Mouse (Mus musculus) ES-E14 (cell line): Measurements from ENCODE around the gene Tmem183a. TPM values are rescaled to one million over a fixed set of nuclear protein-coding genes. Genes with fewer than 3 reads are reported as not detected.

Experiments
- DNase-seq: peaks from one replicate; pipeline ENCODE4 v3.0.0-alpha.2; 2013; ENCODE audit warnings: low read depth, low spot score
- H3K27ac ChIP-seq: 2 replicates; pipeline ENCODE4 v1.5.1; 2012; ENCODE audit warnings: low read depth, mild to moderate bottlenecking, low read length, moderate library complexity, mixed read lengths; ENCODE audit not compliant: poor library complexity, insufficient read depth, severe bottlenecking
- H3K36me3 ChIP-seq: 2 replicates; pipeline ENCODE4 v1.6.1; 2012; ENCODE audit warnings: mild to moderate bottlenecking, low read length, moderate library complexity, mixed read lengths; ENCODE audit not compliant: control insufficient read depth, poor library complexity, insufficient read depth, severe bottlenecking
- H3K4me1 ChIP-seq, 2 experiments: fragments of 150-350 bp in 1 of 2; sonication (generic) in 1 of 2; 2 replicates each; pipeline ENCODE4 v1.6.1; 2012; ENCODE audit warnings: low read length in 2 of 2, mild to moderate bottlenecking in 1 of 2, mixed read lengths in 1 of 2; ENCODE audit not compliant: control insufficient read depth in 2 of 2, insufficient read depth in 2 of 2, poor library complexity in 1 of 2
- H3K4me3 ChIP-seq, 2 experiments: fragments of 150-350 bp in 1 of 2; sonication (generic) in 1 of 2; 2 replicates each; pipeline ENCODE4 v1.5.1; 2012; ENCODE audit warnings: low read length in 2 of 2, low read depth in 1 of 2, mild to moderate bottlenecking in 1 of 2, mixed read lengths in 1 of 2; ENCODE audit not compliant: insufficient read depth in 1 of 2, poor library complexity in 1 of 2, severe bottlenecking in 1 of 2
- H3K9ac ChIP-seq: 2 replicates; pipeline ENCODE4 v1.6.1; 2012; ENCODE audit warnings: low read depth, mild to moderate bottlenecking, low read length, mixed read lengths; ENCODE audit not compliant: poor library complexity, insufficient read depth, severe bottlenecking
- H3K9me3 ChIP-seq: fragments of 150-350 bp; sonication (generic); 2 replicates; pipeline ENCODE4 v1.6.1; 2012; ENCODE audit warnings: low read depth, mild to moderate bottlenecking, low read length; ENCODE audit not compliant: control insufficient read depth, insufficient read depth
- CHD2 ChIP-seq: IDR thresholded peaks from 2 replicates; pipeline ENCODE4 v1.6.1; 2014; ENCODE audit warnings: mild to moderate bottlenecking, low read depth, low read length, inconsistent platforms
- HCFC1 ChIP-seq: IDR thresholded peaks from 2 replicates; pipeline ENCODE4 v1.6.1; 2012; ENCODE audit warnings: low read length, inconsistent platforms, borderline replicate concordance; ENCODE audit not compliant: insufficient read depth
- MAFK ChIP-seq: IDR thresholded peaks from 2 replicates; pipeline ENCODE4 v1.6.1; 2014; ENCODE audit warnings: mild to moderate bottlenecking, low read depth, low read length, inconsistent platforms; ENCODE audit not compliant: insufficient read depth
- ZC3H11A ChIP-seq: IDR thresholded peaks from 2 replicates; pipeline ENCODE4 v1.6.1; 2012; ENCODE audit warnings: low read depth, mild to moderate bottlenecking, inconsistent platforms, low read length, borderline replicate concordance
- ZNF384 ChIP-seq: IDR thresholded peaks from 2 replicates; pipeline ENCODE4 v1.6.1; 2012; ENCODE audit warnings: low read depth, low read length, inconsistent platforms
- in situ Hi-C, 2 experiments: fragments of 600-800 bp; cut with MboI; formaldehyde crosslinking; loops; one replicate each; pipeline ENCODE4 v1.15.1; 2025; ENCODE audit warnings: low sequenced_read_pairs in 2 of 2, inconsistent platforms in 1 of 2; ENCODE audit not compliant: unreplicated experiment in 2 of 2
- total RNA-seq: library from RNA; depleted of rRNA; stranded (reverse); fragments of 300-350 nt; gene quantifications from 2 replicates; pipeline ENCODE4 v1.2.3, GENCODE M21; 2012; rRNA removed

Tmem183a gene
- total RNA-seq, 1 experiment = 100 TPM

- no peak for DNase-seq
- Histone ChIP-seq H3K9me3 (no peaks in the 10 kb centered on the region), H3K36me3 (peaks cover 13% of the 10 kb centered on the region), H3K9ac (peak overlapping the region; percentile 42), H3K4me3 (peak overlapping the region; percentile 64 to 72), H3K27ac (no peak overlapping the region), H3K4me1 (peaks cover 0 to 2% of the 10 kb centered on the region in 2 experiments; a peak in 1 of 4 replicates)
- in situ Hi-C loops = no loop called here
- no peak for TF ChIP-seq ZNF384
- no peak for TF ChIP-seq HCFC1
- TF ChIP-seq CHD2 = no peak
- TF ChIP-seq MAFK = no peak
- no peak for TF ChIP-seq ZC3H11A
These were observed 63.0 kb downstream of the Tmem183a start for GRCm38 (mm10) chr1:134298636-134299411.

- no peak for TF ChIP-seq HCFC1
- no peak for TF ChIP-seq CHD2
- TF ChIP-seq MAFK = no peak
- no peak for TF ChIP-seq ZC3H11A
- TF ChIP-seq ZNF384 = no peak
- in situ Hi-C loops = no loop called here
- no peak overlapping the region for H3K4me3 ChIP-seq
- no peak for DNase-seq
- H3K9me3 ChIP-seq = no peaks in the 10 kb centered on the region
- H3K36me3 ChIP-seq = peaks cover 10% of the 10 kb centered on the region; the same call in 1 of the 2 replicates
- H3K4me1 ChIP-seq = peaks cover 2 to 4% of the 10 kb centered on the region in 2 experiments; a peak in 2 of 4 replicates
- H3K9ac ChIP-seq = no peak overlapping the region
- no peak overlapping the region for H3K27ac ChIP-seq
These were observed 64.5 kb downstream of the Tmem183a start for GRCm38 (mm10) chr1:134297265-134297664.

Other genes with a start within 250 kb of the Tmem183a start
- 0.98 and 1.4 TPM in 2 replicates for gene Chil1, start 179.8 kb downstream of the Tmem183a start, total RNA-seq
- not detected in 2 replicates for gene Mybph, start 168.5 kb downstream of the Tmem183a start, total RNA-seq
- 0.16 and 0.58 TPM in 2 replicates for gene Adora1, start 126.5 kb downstream of the Tmem183a start, total RNA-seq
- gene Myog, start 72.0 kb downstream of the Tmem183a start, total RNA-seq = 0.18 and 0.37 TPM in 2 replicates
- gene Ppfia4, start 29.1 kb downstream of the Tmem183a start, total RNA-seq = 14.1 and 35.3 TPM in 2 replicates
- 0.22 TPM in 1 of 2 replicates, not detected in the other for gene 4933406M09Rik, start 24.0 kb upstream of the Tmem183a start, total RNA-seq
- gene Cyb5r1, start 43.6 kb upstream of the Tmem183a start, total RNA-seq = 186 and 305 TPM in 2 replicates
- 80.6 and 88.0 TPM in 2 replicates for gene Adipor1, start 53.4 kb upstream of the Tmem183a start, total RNA-seq
- gene Klhl12, start 93.6 kb upstream of the Tmem183a start, total RNA-seq = 21.8 and 22.7 TPM in 2 replicates
- 23.3 and 24.9 TPM in 2 replicates for gene Rabif, start 132.7 kb upstream of the Tmem183a start, total RNA-seq
- 0.76 and 2.1 TPM in 2 replicates for gene Mgat4e, start 187.7 kb upstream of the Tmem183a start, total RNA-seq
- gene Kdm5b, start 198.2 kb upstream of the Tmem183a start, total RNA-seq = 127 and 182 TPM in 2 replicates